Mouse (Mus musculus) heart, adult 2 months (tissue): ENCODE measurements around the gene Map4. TPM values are rescaled to one million over a fixed set of nuclear protein-coding genes. Genes with fewer than 3 reads are reported as not detected.

Experiments used
- DNase-seq, 2 experiments: peaks; one replicate each; pipeline ENCODE4 v3.0.0; 2021
- H3K27ac ChIP-seq: fragments of 200-600 bp; 2 replicates; pipeline ENCODE4 v1.8.1; 2022
- H3K27me3 ChIP-seq: fragments of 200-500 bp; 2 replicates; pipeline ENCODE4 v1.6.1; 2012; ENCODE audit warnings: mild to moderate bottlenecking, low read length, inconsistent platforms, mixed read lengths; ENCODE audit not compliant: control insufficient read depth, insufficient read depth
- H3K36me3 ChIP-seq: fragments of 200-500 bp; 2 replicates; pipeline ENCODE4 v1.6.1; 2012; ENCODE audit warnings: low read length, inconsistent platforms; ENCODE audit not compliant: control insufficient read depth, insufficient read depth
- H3K4me1 ChIP-seq: fragments of 200-500 bp; 2 replicates; pipeline ENCODE4 v1.6.1; 2011; ENCODE audit warnings: low read length; ENCODE audit not compliant: control insufficient read depth, insufficient read depth
- H3K4me3 ChIP-seq: fragments of 200-600 bp; 2 replicates; pipeline ENCODE4 v1.8.1; 2022
- H3K79me2 ChIP-seq: fragments of 200-500 bp; replicated peaks from 2 replicates; pipeline ENCODE4 v1.6.1; 2012; ENCODE audit warnings: mild to moderate bottlenecking, inconsistent platforms, low read length, moderate library complexity, mixed read lengths; ENCODE audit not compliant: control insufficient read depth, insufficient read depth
- H3K9ac ChIP-seq: fragments of 200-500 bp; 2 replicates; pipeline ENCODE4 v1.6.1; 2012; ENCODE audit warnings: low read depth, mild to moderate bottlenecking, control low read depth, inconsistent platforms, low read length, mixed read lengths
- CTCF ChIP-seq: fragments of 200-600 bp; IDR thresholded peaks from 2 replicates; pipeline ENCODE4 v1.8.1; 2022; ENCODE audit warnings: antibody characterized with exemption, mild to moderate bottlenecking, moderate library complexity
- EP300 ChIP-seq: fragments of 200-500 bp; IDR thresholded peaks from 2 replicates; pipeline ENCODE4 v1.6.1; 2011; ENCODE audit warnings: low read depth, low read length, control low read depth; ENCODE audit not compliant: insufficient read depth
- POLR2A ChIP-seq: fragments of 200-500 bp; IDR thresholded peaks from 2 replicates; pipeline ENCODE4 v1.6.1; 2011; ENCODE audit warnings: mild to moderate bottlenecking, low read depth, low read length, control low read depth; ENCODE audit not compliant: insufficient read depth
- WGBS: fragments of 180-500 bp; shearing (Covaris S2); methylation state at CpG from one replicate; pipeline ENCODE4 v1.1.7; 2018; 5-methylcytosine and 5-hydroxymethylcytosine counted together
- intact Hi-C: fragments of 180-260 bp; cut with DNase I; formaldehyde crosslinking; loops from one replicate; pipeline ENCODE4 v1.15.1; 2025
- polyA plus RNA-seq: library from polyadenylated mRNA; depleted of rRNA; stranded (reverse); fragments of >200 nt; gene quantifications from 2 replicates; pipeline ENCODE4 v1.2.3, GENCODE M21; 2012
- total RNA-seq, 2 experiments: library from RNA; stranded (reverse); gene quantifications; 2 replicates each; pipeline ENCODE4 v1.2.3; 2021

Gene Map4
- total and polyA plus RNA-seq, 3 experiments: 183 to 331 (median 279) TPM

- H3K36me3 ChIP-seq: peaks cover 4% of the 10 kb centered on the region
- peaks cover 6% of the 10 kb centered on the region for H3K4me1 ChIP-seq
- H3K4me3 ChIP-seq: no peak overlapping the region
- no peak overlapping the region for H3K27ac ChIP-seq
- TF ChIP-seq EP300 (no peak), CTCF (no peak), POLR2A (no peak)
- H3K79me2 ChIP-seq: no peaks in the 10 kb centered on the region
- WGBS: 90% methylated on average over 5 of the region's 5 CpGs
- intact Hi-C loops: loop anchor here (2.0 to 5.0 kb wide), 2 partner anchors 17 to 142 kb away; no protein-coding TSS in a partner anchor
- H3K9ac ChIP-seq: no peak overlapping the region
- no peaks in the 10 kb centered on the region for H3K27me3 ChIP-seq
- no peak for DNase-seq
Observed at GRCm38 (mm10) chr9:109930063-109930462, 1.2 kb upstream of the Map4 start.

- TF ChIP-seq EP300 (no peak), POLR2A (no peak), CTCF (no peak)
Observed at GRCm38 (mm10) chr9:109930752-109931151, 508 bp upstream of the Map4 start.

GRCm38 (mm10) chr9:109932361-109932755 is 1.1 kb downstream of the Map4 start:
- H3K4me1 ChIP-seq: peaks cover 12% of the 10 kb centered on the region
- under 1% methylated on average over 20 of the region's 20 CpGs for WGBS
- peak overlapping the region; percentile 96 for H3K27ac ChIP-seq
- intact Hi-C loops: loop anchor here (2.0 to 5.0 kb wide), 2 partner anchors 52 to 140 kb away; no protein-coding TSS in a partner anchor
- peaks cover 4% of the 10 kb centered on the region; the same call in 1 of the 2 replicates for H3K79me2 ChIP-seq
- H3K4me3 ChIP-seq: peak overlapping the region; percentile 89
- DNase-seq: no peak
- TF ChIP-seq EP300: no peak
- no peak for TF ChIP-seq CTCF
- TF ChIP-seq POLR2A: no peak
- H3K36me3 ChIP-seq: peaks cover 8% of the 10 kb centered on the region
- H3K9ac ChIP-seq: peak overlapping the region; percentile 97
- H3K27me3 ChIP-seq: no peaks in the 10 kb centered on the region

More at GRCm38 (mm10) chr9:109930752-109931151, 508 bp upstream of the Map4 start:
- Histone ChIP-seq H3K36me3 (peaks cover 6% of the 10 kb centered on the region), H3K27ac (peak overlapping the region; percentile 96), H3K9ac (no peak overlapping the region), H3K79me2 (peaks cover 2% of the 10 kb centered on the region; the same call in 1 of the 2 replicates), H3K27me3 (no peaks in the 10 kb centered on the region), H3K4me1 (peaks cover 10% of the 10 kb centered on the region), H3K4me3 (peak overlapping the region; percentile 89)
- intact Hi-C loops: loop anchor here (1.0 to 5.0 kb wide), 3 partner anchors 18 to 142 kb away; no protein-coding TSS in a partner anchor
- 74% methylated on average over 6 of the region's 6 CpGs for WGBS
- no peak for DNase-seq

GRCm38 (mm10) chr9:109932756-109933375 is 1.6 kb downstream of the Map4 start:
- Histone ChIP-seq H3K27me3 (no peaks in the 10 kb centered on the region), H3K27ac (peak overlapping the region; percentile 96), H3K79me2 (peaks cover 4% of the 10 kb centered on the region; the same call in 1 of the 2 replicates), H3K4me1 (peaks cover 12% of the 10 kb centered on the region), H3K9ac (peak overlapping the region; percentile 97), H3K36me3 (peaks cover 8% of the 10 kb centered on the region), H3K4me3 (peak overlapping the region; percentile 89)
- DNase-seq: peak; percentile 71 to 81
- intact Hi-C loops: loop anchor here (2.0 to 5.0 kb wide), 2 partner anchors 52 to 139 kb away; no protein-coding TSS in a partner anchor
- TF ChIP-seq POLR2A (peak; percentile 38; the same call in 1 of the 2 replicates), EP300 (0 out of 2 replicates have a peak, but pooled peaks have one; percentile 16), CTCF (peak; percentile 46)
- WGBS: 2% methylated on average over 12 of the region's 12 CpGs

GRCm38 (mm10) chr9:109939401-109939800 is 8.1 kb downstream of the Map4 start:
- no peaks in the 10 kb centered on the region for H3K27me3 ChIP-seq

GRCm38 (mm10) chr9:109942796-109943195 is 11.5 kb downstream of the Map4 start:
- H3K36me3 ChIP-seq: peaks cover 20% of the 10 kb centered on the region
- H3K4me3 ChIP-seq: no peak overlapping the region
- H3K4me1 ChIP-seq: peaks cover 4% of the 10 kb centered on the region
- peaks cover 9% of the 10 kb centered on the region for H3K79me2 ChIP-seq
- no peak overlapping the region for H3K9ac ChIP-seq
- intact Hi-C loops: no loop called here
- no peak for DNase-seq
- 31% methylated on average over 4 of the region's 4 CpGs for WGBS
- H3K27ac ChIP-seq: no peak overlapping the region
- TF ChIP-seq POLR2A (no peak), EP300 (no peak), CTCF (no peak)
- no peaks in the 10 kb centered on the region for H3K27me3 ChIP-seq

More at GRCm38 (mm10) chr9:109939401-109939800, 8.1 kb downstream of the Map4 start:
- TF ChIP-seq EP300 (no peak), CTCF (peak; percentile 52)
- 95% methylated on average over 3 of the region's 3 CpGs for WGBS
- H3K4me1 ChIP-seq: peaks cover 11% of the 10 kb centered on the region
- H3K4me3 ChIP-seq: no peak overlapping the region
- H3K36me3 ChIP-seq: peaks cover 19% of the 10 kb centered on the region
- intact Hi-C loops: no loop called here
- H3K9ac ChIP-seq: no peak overlapping the region
- DNase-seq: no peak
- peaks cover 11% of the 10 kb centered on the region for H3K79me2 ChIP-seq
- no peak overlapping the region for H3K27ac ChIP-seq
